Mouse (Mus musculus) adipose tissue, adult 10 weeks (tissue): Measurements from ENCODE around the gene Ublcp1. TPM values are rescaled to one million over a fixed set of nuclear protein-coding genes. Genes with fewer than 3 reads are reported as not detected.

Experiments used
- polyA plus RNA-seq: library from polyadenylated mRNA; stranded (reverse); fragments of 350-450 nt; fragmentation: Illumina TruSeq; extraction: RNeasy Lipid Tissue Mini Kit (QIAGEN cat#74804); gene quantifications from one replicate; pipeline ENCODE4 v1.2.3, GENCODE M21; 2014; ENCODE audit warnings: low read depth, low replicate concordance

The Ublcp1 gene
- polyA plus RNA-seq, result 33.4 TPM

DNA sequence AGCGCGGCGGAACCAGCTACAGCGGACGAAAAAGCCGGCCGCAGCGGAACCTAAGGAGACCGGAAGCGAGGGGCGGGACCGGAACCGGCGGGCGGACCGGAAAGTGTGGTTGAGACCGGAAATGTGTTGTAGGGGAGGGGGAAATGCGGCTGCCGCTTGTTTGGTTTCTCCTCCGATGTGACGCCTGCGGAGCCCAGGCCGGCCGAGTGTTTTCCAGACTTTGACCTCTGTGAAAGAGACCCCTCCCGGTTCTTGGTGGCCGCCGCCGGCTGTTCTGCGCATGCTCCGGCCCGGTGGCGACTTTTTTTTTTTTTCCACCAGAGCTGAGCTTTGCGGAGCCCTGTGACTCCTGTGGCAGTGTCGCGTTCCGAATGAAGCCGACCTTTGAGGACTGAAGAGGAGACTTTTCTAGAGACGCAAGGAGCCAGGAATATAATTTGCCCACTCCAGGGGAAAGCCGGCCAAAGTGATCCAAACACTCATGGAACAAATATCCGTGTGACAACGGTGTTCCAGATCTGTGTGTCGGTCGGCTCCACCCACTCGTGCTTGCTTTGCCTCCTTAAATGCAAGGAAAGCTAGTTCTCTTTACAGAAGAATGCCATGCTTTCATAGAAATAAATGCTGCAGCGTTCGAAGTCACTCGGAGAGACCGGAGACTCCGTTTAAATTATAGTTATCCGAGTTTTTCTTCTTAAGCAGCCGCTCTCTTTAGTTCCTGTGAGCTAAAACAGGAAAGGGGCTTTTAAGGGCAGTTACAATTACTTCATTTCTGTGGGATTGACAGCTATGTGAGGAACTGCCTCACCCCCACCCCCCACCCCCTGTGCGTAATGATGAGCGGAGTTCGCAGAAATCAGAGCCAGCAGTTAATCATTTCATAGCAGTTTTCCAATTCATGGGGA lies at the start of gene Ublcp1:
Ublcp1 (minus strand) TSS at position 67 of the 905 bp plus-strand sequence.

DNA sequence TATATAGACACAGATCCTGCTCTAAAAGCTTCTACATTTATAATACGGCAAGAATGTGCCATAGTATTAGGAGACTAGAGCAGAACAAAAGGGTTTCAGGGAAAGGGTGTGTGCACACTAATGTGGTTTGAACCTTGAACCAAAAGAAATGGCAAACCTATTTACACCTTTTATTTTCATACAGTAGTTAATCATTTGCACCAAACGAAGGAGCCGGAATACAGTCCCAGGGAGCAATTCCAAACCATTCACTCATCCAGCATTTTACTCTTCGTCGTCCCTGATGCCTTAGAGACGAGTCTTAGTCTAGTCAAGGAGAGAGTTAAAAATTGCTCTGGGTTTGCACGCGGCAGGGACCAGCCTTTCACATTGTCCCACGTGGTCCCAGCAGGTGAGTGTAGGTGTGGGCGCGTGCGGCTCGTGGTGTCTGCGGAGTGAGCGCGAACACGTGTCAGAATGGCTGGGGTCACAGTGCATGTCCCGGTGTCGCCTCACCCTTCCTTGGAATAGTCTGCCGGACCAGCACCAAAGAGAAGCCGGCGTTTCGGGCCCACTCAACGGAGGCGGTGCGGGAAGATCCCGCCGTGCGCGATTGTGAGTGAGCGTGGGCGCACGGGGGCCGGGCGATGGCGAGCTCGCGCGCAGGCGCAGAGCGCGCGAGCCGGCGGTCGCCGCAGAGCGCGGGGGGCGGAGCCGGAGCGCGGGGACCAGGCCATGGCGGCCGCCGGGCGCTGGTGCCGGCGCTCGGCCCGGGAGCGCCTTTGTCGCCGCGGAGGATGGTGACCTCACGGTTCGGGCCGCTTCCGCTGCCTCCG lies 48.2 kb upstream of the Ublcp1 start, which contains the start of gene Rnf145:
Rnf145 (plus strand) TSS at position 684 of the 815 bp plus-strand sequence.

Other genes starting within 250 kb of the Ublcp1 start
- not detected for gene Il12b, start 70.4 kb downstream of the Ublcp1 start, polyA plus RNA-seq
- gene Rnf145, start 48.5 kb upstream of the Ublcp1 start, polyA plus RNA-seq, result 45.9 TPM
- 25.6 TPM for gene Ebf1, start 146.8 kb upstream of the Ublcp1 start, polyA plus RNA-seq